Mouse (Mus musculus): ENCODE data around the gene Nr5a1.

The Nr5a1 gene

GRCm38 (mm10) chr2:38714324-38714723 lies at the start of gene Nr5a1:
TSS of gene Nr5a1 (minus strand) at chr2:38714542.
- no peak for DNase-seq (ENCODE audit: low spot score)

- no peak for DNase-seq (ENCODE audit: low spot score)
These were observed 25.5 kb upstream of the Nr5a1 start for GRCm38 (mm10) chr2:38739847-38740246.

- DNase-seq (ENCODE audit: low spot score), result peak; percentile 30
These were observed 25.1 kb upstream of the Nr5a1 start for GRCm38 (mm10) chr2:38739410-38739809.

GRCm38 (mm10) chr2:38738601-38739301 lies 24.4 kb upstream of the Nr5a1 start:
- no peak for DNase-seq (ENCODE audit: low spot score)

- DNase-seq (ENCODE audit: low spot score), result no peak
These were observed 21.4 kb upstream of the Nr5a1 start for GRCm38 (mm10) chr2:38735740-38736139.

- DNase-seq (ENCODE audit: low spot score), result no peak
These were observed 20.4 kb upstream of the Nr5a1 start for GRCm38 (mm10) chr2:38734721-38735120.

- no peak for DNase-seq (ENCODE audit: low spot score)
These were observed 16.0 kb upstream of the Nr5a1 start for GRCm38 (mm10) chr2:38730331-38730827.

GRCm38 (mm10) chr2:38725427-38725826 lies 11.1 kb upstream of the Nr5a1 start:
- DNase-seq (ENCODE audit: low spot score), result no peak

- DNase-seq (ENCODE audit: low spot score), result no peak
These were observed 9.0 kb upstream of the Nr5a1 start for GRCm38 (mm10) chr2:38723378-38723777.

- no peak for DNase-seq (ENCODE audit: low spot score)
These were observed 7.7 kb upstream of the Nr5a1 start for GRCm38 (mm10) chr2:38722076-38722475.

GRCm38 (mm10) chr2:38720661-38721060 lies 6.3 kb upstream of the Nr5a1 start:
- no peak for DNase-seq (ENCODE audit: low spot score)

GRCm38 (mm10) chr2:38719354-38719753 lies 5.0 kb upstream of the Nr5a1 start:
- no peak for DNase-seq (ENCODE audit: low spot score)

- no peak for DNase-seq (ENCODE audit: low spot score)
These were observed 4.3 kb upstream of the Nr5a1 start for GRCm38 (mm10) chr2:38718676-38719075.

GRCm38 (mm10) chr2:38717436-38717835 lies 3.1 kb upstream of the Nr5a1 start:
- no peak for DNase-seq (ENCODE audit: low spot score)

- no peak for DNase-seq (ENCODE audit: low spot score)
These were observed 746 bp downstream of the Nr5a1 start for GRCm38 (mm10) chr2:38713596-38713995.

GRCm38 (mm10) chr2:38712769-38713125 lies 1.6 kb downstream of the Nr5a1 start:
- DNase-seq (ENCODE audit: low spot score), result no peak

GRCm38 (mm10) chr2:38712076-38712768 lies 2.1 kb downstream of the Nr5a1 start:
- DNase-seq (ENCODE audit: low spot score), result no peak

GRCm38 (mm10) chr2:38711421-38711861 lies 2.9 kb downstream of the Nr5a1 start:
- DNase-seq (ENCODE audit: low spot score), result no peak

- DNase-seq (ENCODE audit: low spot score), result no peak
These were observed 3.8 kb downstream of the Nr5a1 start for GRCm38 (mm10) chr2:38710304-38711241.

GRCm38 (mm10) chr2:38708907-38709688 lies 5.2 kb downstream of the Nr5a1 start:
- DNase-seq (ENCODE audit: low spot score), result no peak

- DNase-seq (ENCODE audit: low spot score), result no peak
These were observed 7.7 kb downstream of the Nr5a1 start for GRCm38 (mm10) chr2:38706661-38707060.

GRCm38 (mm10) chr2:38705036-38705435 lies 9.3 kb downstream of the Nr5a1 start:
- no peak for DNase-seq (ENCODE audit: low spot score)
